Mouse (Mus musculus): Measurements from ENCODE around the gene Fam78a.

The Fam78a gene

DNA sequence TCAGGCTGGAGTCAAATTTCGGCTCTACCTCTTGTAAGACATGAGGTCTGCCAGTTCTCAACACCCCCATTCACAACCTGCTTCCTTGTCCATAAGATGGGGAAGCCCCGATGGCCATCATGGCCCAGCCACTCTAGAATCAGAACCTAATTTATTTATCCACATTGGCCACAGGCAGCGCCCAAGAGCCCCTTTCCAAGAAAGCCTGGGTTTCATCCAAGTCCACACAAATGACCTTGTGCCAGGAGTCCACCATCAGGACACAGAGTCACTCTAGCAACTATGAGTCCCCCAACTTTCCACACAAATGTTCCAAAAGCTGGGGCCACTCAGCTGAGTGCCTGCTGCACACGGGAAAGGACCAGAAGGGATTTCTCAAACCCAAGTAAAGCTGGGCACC is 18.7 kb downstream of the Fam78a start:
- no peak for DNase-seq (ENCODE audit: low spot score in 2 of 2)

DNA sequence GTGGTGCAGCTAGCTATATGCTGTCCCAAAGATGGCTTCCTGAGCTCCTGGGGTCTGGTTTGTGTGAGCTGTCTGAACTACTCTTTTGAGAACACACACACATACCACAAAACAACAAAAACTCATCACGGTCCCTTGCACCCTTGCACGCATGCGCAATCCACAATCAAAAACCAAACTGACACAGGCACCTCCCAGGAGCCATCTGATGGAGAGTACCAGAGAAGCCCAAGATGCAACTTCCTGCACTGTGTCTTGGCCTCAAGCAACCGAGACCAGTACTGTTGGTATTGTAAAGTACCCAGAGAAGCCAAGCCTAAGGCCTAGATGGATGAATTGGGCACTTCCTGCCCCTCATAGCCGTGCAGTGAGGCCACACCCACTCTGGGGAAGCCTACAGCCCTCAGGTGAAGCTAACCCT is 19.3 kb downstream of the Fam78a start:
- peak in 1 of 2 experiments; percentile 49 for DNase-seq (ENCODE audit: low spot score in 2 of 2)

DNA sequence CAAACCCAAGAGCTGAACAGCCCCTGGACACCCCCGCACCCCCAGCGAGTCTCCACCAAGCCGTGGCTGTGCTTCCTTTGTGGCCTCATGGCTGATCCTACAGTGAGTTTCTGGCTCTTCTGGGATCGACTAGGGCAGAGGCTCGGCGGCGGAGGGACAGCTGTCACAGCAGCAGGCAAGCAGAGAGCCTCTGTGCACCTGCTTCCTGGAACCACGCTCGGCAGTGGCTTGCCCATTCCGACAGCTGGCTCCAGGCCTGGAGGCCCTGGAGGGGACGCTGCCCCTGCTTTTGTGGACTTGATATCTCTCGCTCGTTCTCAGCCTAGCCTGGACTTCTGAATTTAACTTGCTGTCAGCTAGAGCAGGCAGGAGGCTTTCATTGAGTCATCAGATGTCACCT is 19.7 kb downstream of the Fam78a start:
- DNase-seq (ENCODE audit: low spot score in 2 of 2), result no peak

DNA sequence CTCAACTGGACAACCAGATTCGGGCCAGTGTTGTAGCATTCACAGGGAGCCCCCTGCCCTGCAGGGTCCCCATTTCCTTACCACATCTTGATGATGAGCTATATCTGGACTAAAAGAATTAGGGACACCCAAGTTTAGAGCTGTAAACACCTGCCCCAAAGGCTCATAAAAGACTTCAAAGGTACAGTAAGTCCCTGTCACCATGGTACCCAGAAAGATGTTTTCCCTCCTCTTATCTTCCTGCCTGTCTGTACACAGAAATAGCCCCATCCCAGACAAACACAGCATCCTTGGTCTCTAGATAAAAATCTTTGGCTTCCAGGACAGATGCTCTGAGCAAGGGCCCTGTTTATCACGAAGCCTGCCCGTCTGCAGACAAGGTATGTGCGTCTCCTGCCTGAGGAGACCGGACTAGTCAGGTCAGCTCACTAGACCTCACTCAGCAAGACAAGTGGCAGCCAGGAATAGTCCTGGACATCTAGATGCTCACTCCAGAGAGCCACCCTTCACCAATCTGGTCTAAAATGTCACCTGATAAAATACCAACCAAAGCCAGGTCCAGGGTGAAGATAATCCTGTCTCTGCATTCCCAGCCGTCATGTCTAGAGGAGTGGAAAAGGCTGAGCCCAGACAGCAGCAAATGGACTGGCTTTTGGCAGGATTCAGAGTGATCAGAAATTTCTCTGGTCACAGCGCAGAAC is 21.1 kb downstream of the Fam78a start:
- no peak for DNase-seq (ENCODE audit: low spot score in 2 of 2)

DNA sequence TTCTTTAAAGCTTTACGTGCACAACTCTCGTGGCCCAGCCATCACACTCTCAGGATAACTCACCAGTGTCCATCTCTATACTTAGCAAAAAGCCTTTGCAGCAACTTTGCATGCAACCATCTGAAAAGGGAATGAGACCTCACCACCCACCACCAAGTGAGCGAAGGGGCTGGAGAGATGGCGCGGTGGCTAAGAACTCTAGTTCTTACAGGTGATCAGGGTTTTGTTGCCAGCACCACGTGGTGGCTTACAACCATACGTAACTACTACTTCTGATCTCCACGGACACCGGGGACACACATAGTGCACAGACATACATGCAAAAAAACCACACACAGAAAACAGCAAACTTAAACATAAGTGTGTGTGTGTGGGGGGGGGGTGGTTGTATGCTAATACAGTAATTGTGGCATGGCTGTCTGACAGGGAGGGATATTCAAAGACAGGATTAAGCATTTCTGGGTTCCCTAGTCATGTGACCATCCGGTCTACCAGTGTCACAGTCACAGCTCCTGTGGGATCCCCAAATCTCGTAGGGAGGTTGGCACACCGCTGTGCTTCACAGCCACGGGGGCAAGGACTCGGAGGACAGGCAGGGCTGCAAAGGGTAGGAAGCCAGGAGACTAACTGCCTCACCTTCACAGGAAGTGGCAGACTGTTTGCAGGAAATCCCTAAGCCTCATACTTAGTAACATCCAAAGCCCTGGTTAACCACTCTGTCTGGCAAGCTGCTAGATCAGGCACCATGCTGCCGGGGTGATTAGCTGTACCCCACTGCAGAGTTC is 21.8 kb downstream of the Fam78a start:
- peak; percentile 74 to 78 for DNase-seq (ENCODE audit: low spot score in 2 of 2)

DNA sequence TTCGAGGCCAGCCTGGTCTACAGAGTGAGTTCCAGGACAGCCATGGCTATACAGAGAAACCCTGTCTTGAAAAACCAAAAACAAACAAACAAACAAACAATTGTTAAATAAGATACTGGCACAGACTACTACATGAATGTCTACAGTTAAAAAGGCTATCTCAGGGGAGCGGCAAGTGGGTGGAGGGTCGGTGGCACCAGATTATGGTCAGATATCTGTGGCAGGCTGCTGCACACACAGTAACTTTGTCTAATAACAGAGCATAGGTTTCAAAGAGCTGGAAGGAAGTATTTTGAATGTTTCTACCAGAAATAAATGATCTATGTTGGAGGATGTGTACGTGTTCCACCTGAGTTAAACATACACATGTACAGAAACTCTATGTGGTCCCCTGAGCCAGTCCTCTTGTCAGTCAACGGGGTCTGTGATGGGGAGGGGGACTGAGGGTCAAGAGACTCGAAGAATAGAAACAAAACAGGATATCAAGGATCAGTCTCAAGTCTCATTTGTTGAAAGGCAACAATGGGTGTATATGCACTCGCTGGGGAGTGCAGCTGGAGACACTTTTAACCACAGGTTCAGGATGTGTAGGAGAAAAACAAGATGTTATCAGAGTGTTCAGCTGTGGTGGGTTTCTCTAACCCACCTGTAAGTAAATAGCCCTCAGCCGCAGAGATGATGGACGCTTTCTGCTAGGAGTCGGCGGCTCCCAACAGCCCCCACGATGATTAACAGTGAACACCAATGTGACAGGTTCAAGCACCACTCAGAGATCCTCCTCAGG is 22.7 kb downstream of the Fam78a start:
- no peak for DNase-seq (ENCODE audit: low spot score in 2 of 2)

DNA sequence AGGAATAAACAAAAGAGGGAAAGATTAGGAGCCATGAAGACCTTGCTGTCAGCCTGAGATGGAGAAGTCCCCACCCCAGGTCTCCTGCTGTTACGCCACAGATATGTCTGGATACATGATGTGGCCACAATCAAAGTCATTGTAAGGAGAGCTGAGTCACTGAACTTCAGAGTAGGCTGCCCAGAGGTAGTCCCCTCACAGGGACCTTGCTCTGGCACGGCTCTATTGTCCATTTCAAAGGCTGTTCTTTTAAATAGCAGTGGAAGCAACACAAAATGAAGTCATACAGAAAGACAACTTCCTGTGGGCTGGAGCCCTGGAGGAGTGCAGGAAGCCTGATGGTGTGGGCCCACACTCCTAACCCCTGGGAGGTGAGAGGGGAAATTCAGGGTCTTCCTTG is 23.5 kb downstream of the Fam78a start:
- no peak for DNase-seq (ENCODE audit: low spot score in 2 of 2)

DNA sequence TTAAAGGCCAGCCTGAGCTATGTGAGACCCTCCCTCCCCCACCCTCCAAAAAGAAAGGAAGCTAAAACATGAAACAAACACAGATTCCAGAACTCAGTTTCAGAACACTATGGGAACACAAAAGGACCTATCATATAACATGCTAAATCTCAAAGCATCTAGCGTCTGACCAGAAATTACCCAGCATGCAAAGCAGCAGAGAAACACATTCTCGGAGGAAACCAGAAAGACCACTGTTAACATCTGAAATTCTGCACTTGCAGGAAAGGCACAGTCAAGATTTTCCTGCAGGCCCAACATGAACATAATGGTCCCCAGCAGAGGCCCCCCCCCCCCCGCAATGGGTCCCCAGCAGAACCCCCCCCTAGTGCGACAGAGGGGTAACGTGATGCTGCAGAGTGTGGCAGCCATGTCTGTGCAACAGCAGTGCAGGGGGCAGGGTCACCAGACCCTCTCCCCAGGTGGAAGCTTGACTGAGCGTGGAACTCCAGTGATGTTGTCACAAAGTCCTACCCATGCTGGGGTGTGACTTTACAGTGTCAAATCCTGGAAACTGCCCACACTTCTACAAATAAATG is 24.3 kb downstream of the Fam78a start:
- DNase-seq (ENCODE audit: low spot score in 2 of 2), result no peak

DNA sequence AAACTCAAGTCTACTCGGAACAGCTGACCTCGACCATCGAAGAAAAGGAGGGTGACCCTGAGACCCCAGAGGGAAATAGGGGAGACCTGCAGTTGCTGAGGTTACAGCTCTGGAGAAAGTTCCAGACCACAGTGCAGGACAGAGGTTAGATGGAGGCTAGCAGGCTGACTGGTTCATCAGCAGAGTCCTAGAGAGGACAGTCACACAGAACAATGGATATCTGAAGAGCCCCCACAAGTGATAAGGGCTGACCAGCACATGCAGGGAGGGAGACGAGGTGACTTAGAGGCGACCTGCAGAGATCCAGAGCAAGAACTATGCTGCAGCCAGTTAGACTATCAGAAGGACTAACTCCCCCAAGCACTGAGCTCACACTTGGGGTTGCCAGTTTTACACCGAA is 25.0 kb downstream of the Fam78a start:
- no peak for DNase-seq (ENCODE audit: low spot score in 2 of 2)

DNA sequence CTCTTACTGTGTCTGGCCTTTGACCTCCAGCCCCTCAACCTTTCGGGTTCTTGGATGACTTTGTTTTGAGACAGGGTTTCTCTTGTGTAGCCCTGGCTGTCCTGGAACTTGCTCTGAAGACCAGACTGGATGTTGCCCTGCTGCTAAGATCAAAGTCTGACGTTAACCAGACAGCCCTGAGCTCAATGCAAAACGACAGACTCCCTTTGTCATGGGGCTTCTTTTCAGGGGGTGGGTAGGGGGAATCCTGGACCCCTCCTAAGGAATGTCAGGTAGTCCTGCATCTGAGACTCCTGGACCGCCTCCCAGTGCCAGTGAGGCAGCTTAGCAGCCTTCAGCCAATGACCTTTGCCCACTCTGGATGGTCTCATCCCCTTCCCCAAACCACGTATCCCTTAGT is 25.9 kb downstream of the Fam78a start:
- DNase-seq (ENCODE audit: low spot score in 2 of 2), result no peak

DNA sequence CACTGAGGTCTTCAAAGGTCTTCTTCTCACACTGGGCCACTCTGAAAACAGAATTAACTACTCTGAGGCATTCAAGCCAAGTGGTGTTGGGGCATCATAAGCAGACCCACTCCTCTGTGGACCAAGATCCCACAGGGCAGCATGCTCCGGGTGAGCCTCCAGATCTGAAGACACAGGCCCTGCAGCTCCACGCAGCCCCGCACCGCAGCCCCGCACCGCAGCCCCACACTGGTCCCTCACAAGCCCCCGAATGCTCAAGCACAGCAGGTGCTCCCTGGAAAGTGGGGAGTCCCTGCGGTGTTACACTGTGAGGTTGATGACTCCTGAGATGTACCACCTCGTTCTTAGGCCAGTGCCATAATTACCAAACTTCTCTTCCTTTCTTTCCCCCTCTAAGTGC is 26.4 kb downstream of the Fam78a start:
- no peak for DNase-seq (ENCODE audit: low spot score in 2 of 2)

DNA sequence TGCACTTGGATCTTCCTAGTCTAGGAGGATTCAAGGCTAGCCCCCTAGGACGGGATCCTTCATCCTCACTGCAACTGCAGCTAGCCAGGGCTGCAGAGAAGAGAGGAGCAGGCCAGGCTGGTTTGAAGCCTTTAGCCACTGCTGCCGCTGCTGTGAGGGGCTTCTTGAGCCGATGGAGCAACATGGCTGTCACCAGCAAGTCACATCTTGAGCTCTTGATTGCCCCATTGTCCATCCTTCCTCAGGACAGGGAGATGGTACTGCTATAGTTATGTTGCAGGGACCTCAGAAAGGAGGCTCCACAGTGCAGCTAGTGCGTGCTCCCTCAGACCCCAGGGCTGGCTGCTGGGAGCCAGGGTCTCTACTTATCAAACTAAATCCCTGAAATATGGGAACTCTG is 26.9 kb downstream of the Fam78a start:
- no peak for DNase-seq (ENCODE audit: low spot score in 2 of 2)

DNA sequence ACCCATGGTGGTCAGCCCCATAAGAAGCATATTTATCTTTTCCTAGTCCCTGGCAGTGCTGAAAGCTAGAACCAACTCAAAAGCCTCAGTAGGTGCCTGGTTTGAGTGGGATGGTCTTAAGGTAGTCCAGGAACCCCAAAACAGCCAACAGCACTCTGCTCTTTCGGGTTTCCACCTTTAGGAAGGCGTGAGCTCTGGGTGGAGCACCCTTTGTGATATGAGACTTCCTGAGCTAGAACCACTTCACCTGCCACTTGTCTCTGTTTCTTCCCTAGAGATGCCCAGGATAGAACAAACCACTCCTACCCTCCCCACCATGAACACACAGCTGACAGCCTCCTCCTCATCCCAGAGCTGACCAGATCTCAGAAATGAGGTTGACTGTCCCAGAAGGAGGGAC is 27.3 kb downstream of the Fam78a start:
- no peak for DNase-seq (ENCODE audit: low spot score in 2 of 2)

DNA sequence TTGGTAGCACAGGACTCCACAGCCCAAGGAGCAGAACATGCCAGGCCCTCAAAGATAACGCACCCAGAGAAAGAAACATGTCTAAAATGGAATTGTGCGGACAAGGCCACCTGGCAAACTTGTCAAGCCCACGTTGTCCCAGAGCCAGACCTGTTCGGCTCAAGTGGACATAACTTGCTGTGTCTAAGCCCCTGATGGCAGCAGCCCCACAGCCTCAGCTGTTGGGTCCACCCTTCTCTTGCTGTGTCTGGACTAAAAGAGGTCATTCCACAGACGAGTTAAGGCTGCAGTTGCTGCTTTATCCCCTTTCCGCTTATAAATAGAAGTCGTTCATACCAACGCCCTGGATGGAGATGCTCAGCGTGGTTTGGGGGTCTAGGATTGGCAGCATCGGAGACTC is 28.1 kb downstream of the Fam78a start:
- no peak for DNase-seq (ENCODE audit: low spot score in 2 of 2)

DNA sequence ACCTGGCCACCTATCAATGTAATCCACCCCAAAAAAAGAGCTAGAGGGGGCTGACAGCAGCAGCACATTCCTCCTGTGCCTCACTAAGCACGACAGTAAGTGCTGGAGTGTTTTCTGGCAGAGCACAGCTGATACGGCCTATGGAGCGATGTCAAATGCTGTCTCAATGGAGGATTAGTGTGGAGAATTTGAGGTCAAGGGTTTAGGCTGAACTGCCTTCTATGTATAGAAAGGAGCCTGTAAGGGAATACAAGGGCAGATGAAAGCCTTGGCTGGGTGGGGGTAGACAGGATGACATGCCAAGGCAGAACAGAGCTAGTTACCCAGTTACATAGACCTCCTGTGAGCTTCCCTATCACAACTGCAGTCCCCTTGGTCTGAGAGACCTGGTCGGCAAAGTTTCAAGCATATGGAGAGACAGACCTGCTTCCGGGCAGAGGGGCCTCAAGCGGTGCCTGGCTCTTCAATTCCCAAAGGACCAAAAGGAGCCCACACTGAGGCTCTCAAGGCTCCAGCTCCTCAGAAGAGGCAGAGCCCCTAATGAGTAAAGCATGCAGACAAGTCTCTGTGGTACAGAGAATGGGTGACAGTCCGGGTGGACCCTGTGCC is 29.2 kb downstream of the Fam78a start:
- DNase-seq (ENCODE audit: low spot score in 2 of 2), result no peak

DNA sequence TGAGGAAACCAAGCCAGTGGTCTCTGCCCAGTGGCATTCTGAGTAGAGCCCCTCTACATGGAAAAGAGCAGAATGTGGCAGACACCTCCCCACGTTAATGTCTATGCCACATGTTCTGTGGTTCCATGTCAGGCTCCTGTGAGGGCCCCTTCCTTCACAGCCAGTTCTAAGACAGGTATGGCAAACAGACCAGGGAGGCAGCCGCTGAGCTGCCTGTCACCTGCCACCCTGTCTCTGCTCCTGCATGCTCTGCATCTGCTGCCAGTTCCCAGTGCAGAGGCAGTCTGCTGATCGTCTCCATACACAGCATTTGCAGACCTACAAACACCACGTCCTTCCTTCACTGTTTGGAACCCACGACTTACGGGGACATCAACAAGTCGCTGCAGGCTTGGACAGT is 32.2 kb downstream of the Fam78a start:
- no peak for DNase-seq (ENCODE audit: low spot score in 2 of 2)

DNA sequence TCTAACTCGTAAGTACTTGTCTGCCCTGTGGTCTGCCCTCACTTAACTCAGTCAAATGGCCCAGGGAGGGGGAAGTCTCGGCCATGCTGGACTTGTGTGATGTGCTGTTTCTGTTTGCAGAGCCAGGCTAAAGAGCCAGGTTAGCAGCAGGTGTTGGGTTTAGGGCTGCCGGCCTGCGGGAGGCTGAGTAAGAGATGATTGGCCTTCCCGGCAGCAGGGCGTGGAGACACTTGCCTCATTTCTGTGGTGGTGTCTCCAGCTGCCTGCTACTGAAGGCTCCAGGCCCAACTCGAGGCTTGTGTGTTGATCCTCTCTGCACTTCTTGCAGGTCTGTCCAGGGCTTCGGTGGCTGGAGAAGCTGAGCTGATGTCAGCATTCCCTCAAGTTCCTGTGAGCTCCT is 32.9 kb downstream of the Fam78a start:
- no peak for DNase-seq (ENCODE audit: low spot score in 2 of 2)

DNA sequence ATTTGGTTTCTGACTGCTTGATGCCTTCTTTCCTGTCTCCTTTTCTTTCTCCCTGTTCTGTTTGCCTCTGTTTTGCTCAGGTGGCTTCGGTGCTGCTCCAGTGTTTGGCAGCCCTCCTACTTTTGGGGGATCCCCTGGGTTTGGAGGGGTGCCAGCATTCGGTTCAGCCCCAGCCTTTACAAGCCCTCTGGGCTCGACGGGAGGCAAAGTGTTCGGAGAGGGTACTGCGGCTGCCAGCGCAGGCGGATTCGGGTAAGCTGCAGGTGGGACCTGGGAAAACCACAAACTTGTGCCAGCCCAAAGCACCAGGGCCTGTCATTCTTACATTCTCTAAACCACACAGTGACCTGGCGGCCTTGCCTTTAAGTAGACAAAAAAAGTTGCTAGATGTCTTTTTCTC is 37.3 kb downstream of the Fam78a start:
- peak; percentile 35 to 49 for DNase-seq (ENCODE audit: low spot score in 2 of 2)

DNA sequence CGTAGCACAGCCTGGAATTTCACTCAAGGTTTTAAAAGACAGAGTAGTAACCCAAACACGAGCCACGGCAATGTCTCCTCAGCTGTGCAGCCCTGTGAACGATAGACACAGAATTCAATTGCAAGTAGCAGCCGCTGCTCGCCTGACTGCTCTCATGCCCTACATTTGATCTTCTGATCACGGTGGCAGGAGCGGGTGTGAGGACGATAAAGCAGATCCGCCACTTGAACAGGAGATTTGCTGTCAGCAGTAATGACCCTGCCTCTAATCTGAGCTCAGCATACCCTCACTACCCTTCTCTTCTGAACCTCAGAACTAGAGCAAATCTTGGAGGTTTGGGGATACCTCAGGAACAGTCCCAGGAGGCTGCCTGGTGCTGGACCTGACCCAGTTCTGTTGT is 38.6 kb downstream of the Fam78a start:
- no peak for DNase-seq (ENCODE audit: low spot score in 2 of 2)

DNA sequence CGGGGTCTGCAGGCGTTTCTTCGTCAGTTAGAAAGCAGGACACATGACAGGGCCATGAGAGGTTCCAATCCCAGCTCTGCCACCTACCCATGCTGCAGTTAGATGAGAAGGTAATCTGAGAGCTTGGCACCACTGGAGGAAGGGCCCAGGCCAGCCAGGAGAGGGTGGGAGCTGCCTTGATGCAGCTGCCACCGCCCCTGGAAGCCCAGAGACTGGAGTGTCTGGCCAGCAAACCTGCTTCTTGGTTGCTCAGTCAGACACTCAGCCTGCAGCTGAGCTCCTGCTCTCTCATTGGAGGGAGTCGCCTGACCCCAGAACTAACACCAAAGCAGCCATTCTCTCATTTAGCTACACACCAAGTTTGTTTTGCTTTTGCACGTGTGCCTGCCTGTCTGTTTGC is 39.3 kb downstream of the Fam78a start:
- no peak for DNase-seq (ENCODE audit: low spot score in 2 of 2)

DNA sequence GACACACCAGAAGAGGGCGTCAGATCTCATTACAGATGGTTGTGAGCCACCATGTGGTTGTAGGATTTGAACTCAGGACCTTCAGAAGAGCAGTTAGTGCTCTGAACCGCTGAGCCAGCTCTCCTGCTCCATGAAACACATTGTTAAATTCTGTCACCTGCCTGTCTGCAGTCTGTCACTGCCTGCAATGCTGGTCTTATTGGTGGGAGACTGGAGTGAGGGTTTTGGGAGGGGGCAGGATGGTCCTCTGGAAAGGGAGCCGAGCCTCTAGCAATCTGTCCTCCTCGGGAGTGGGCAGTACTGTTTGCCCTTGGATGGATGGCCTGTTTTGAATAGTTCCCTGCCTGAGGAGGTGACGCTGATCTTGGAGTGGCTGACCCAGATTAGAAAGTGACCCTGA is 40.8 kb downstream of the Fam78a start:
- DNase-seq (ENCODE audit: low spot score in 2 of 2), result no peak

DNA sequence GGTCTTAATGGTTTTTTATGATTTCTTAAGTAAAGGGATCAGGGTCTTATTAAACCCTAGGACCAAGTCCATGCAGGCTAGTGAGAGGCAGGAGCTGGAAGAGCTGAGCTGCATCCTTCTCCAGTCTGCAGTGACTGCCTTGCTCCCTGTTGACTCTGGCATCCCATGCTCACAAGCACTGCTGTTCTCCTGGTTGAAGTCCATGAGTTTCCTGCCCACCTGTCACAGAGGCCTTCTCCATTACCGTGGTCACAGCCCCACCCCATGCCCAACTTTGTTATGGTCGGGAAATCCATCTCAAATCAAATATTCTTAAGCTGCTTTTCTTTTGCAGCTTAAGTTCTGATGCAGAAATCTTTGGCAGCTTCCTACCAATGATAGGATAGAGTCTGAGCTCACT is 43.6 kb downstream of the Fam78a start:
- no peak for DNase-seq (ENCODE audit: low spot score in 2 of 2)
